Mouse (Mus musculus) liver, postnatal 0 days (tissue): ENCODE data around the gene Cdca7l.

Experiments used
- CTCF ChIP-seq: sonication (generic); IDR thresholded peaks from 2 replicates; pipeline ENCODE4 v1.5.1; 2016; ENCODE audit warnings: antibody characterized with exemption, low read depth
- EP300 ChIP-seq: IDR thresholded peaks from 2 replicates; pipeline ENCODE4 v1.6.1; 2016; ENCODE audit warnings: antibody characterized with exemption, low read depth, mild to moderate bottlenecking

- TF ChIP-seq CTCF: no peak
- no peak for TF ChIP-seq EP300
These were observed 2.4 kb downstream of the Cdca7l start for GRCm38 (mm10) chr12:117806470-117806869.
